Mouse (Mus musculus) c-Kit-positive CD71-positive TER-119-positive erythroid progenitor cells, embryonic 14.5 days (primary cell): Measurements from ENCODE around the gene Slc30a1.

Source experiments
- DNase-seq: peaks from one replicate; pipeline ENCODE4 v3.0.0-alpha.2; 2013; ENCODE audit warnings: low spot score

The Slc30a1 gene

DNA sequence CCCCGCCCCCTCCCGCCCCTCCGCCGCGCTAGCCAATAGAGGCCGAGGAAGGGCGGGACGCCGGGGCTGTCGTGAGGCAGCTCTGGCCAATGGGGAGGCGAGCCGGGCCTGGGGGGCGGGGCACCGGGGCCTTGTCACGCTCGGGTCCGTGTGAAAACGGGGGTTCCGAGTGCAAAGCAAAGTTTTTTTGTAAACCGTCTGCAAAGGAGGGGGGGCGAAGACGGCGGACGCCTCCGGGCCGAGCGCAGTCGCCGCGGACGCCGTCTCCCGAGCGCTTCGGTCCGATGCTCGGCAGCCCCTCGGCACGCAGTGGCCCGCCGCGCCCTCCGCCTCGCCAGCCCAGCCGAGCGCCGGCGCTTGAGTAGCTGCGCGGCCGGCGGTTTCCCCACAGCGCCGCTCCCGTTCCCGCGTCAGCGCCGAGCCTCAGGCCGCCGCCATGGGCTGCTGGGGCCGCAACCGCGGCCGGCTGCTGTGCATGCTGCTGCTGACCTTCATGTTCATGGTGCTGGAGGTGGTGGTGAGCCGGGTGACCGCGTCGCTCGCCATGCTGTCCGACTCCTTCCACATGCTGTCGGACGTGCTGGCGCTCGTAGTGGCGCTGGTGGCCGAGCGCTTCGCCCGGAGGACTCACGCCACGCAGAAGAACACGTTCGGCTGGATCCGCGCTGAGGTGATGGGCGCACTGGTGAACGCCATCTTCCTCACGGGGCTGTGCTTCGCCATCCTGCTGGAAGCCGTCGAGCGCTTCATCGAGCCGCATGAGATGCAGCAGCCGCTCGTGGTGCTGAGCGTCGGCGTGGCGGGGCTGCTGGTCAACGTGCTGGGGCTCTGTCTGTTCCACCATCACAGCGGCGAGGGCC, at the start of gene Slc30a1:
Slc30a1 (plus strand) TSS at position 197 of the 860 bp plus-strand sequence.
- peak; percentile 96 for DNase-seq

DNA sequence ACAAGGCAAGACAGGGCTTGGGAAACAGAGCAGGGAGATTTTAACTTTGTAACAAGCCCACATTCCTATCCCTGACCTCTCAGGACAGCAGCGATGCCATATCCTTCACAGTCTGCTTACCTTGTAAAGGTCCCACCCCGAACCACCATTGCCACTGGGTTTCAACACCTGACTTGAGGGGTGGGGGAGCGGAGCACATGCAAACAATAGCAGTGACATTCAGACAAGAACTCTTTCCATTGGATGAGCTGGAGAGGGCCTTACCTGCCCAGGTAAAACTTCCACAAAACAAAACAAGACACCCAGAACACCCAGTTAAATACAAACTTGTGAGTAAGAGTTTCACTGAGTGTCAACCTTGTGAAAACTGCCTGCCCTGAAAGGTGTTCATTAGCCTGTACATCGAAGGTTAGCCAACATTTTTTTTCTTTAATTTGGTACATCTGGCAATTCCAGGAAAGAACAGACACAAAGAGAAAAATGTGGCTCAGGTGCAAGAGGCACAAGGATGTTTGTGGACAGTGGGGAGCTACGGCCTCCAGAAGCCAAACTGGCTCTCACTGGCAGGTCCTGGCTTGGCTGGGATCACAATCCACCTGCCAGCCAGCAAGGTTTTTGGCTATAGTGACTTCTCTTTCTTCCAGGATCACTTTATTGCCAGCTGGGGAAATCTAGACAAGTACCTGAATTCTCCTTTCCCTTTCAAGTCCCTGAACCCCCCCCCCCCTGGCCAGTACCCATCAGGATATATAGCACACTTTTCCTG, 49.5 kb upstream of the Slc30a1 start:
- DNase-seq, result no peak

DNA sequence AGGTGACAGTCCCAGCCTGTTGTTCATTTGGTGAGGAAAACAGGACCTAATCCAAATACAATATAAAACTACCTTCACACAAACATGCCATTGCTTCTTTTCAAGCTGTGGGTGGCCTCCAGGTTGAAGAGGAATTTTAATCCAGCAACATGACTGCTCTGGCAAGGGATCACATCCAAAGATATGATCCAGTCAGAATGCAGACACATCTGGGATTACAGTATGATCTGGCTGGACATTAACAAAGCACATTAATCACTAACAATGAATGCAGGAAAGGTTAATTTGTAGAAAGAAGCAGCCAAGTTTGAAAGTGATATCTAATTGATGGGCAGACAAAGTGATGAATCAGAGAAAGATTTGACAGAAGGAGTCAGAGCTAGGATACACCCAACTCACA, 48.4 kb upstream of the Slc30a1 start:
- DNase-seq, result no peak

DNA sequence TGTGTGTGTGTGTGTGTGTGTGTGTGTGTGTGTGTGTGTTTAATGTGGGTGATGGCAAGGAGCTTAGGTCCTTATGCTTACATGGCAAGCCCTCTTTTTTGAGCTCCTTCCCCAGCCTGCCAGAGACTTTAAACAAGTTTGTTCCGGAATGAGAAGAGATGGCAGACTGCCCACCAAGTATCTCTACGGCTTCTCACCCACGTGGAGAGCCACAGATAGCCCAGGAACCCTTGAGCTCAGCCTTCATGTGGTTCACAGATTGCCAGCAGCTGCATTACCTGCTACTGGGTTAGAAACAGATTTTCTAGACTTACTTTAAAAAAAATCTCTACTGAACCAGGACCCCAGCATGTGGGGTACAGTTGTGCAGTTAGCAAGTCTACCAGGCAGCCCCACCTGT, 46.7 kb upstream of the Slc30a1 start:
- no peak for DNase-seq

DNA sequence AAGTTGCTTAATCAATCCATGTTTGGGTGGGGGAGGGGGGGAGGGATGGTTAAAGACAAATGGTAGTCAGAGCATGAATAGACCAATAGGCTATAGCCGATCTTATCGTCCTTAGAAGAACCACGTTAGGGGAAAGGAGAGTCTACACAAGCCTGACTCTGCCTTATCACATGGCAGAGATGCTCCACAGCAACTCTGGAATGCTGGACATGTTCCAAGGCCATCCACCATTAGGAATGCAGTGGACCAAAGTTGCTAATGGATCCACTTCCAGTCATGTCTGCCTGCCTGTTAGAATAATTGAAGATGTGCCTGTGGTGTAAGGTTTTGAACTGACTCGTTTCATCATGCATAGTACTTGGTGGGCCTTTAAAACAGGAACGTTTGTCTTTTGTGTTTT, 45.3 kb upstream of the Slc30a1 start:
- no peak for DNase-seq

DNA sequence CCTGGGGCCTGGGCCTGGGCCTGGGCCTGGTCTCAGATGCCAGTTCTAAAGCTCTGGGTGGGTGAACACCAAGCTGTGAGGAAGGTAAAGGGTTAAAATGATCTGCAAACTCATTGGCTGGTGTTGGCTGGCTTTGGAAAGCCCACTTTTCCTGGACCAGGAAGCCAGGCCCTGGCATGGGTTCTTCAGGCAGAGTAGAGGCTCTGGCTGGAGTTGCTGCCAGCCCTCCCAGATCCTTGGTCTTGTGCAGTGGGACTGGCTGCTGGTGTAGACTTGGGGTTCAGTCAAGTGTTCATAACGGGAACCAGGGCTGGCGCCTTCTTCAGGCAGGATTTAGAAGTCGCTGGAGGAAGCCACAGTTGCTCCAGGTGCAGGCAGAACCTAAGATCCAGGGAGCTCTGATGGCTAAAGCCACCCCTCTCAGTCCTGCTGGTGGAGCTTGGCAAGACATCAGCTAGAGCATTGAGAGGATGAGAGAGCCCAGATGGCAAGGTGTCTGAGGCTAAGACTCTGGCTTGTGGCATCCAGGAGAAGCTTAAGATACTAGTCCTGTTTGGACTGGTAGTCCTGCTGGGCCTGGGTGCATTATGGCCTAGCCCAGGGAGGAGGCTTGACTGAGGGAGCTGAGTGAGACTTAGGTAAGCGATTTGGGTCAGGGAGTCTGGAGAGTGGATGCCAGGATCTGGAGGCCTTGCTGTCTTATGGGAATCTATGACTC, 42.6 kb upstream of the Slc30a1 start:
- no peak for DNase-seq

DNA sequence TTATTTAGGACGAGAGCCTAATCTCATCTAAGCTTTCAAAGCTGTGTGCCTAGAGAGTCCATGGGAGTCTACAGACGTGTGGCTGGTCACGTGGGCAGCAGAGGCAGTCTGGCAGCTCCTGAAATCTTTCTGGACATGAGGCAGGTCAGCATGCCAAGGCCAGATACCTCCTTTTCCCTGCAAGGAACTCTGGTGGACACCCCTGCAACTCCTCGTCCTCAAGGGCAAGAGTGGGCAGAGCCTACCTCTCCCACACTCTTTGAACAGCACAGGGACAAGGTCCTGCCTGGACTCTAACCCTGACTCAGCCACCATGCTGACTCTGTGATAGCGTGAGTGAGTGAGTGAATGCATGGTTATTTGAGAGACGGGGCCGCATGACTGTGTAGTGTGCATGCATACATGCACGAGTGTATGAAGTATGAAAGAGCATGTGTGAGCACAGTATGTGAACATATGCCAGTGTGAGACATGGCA, 42.0 kb upstream of the Slc30a1 start:
- no peak for DNase-seq

DNA sequence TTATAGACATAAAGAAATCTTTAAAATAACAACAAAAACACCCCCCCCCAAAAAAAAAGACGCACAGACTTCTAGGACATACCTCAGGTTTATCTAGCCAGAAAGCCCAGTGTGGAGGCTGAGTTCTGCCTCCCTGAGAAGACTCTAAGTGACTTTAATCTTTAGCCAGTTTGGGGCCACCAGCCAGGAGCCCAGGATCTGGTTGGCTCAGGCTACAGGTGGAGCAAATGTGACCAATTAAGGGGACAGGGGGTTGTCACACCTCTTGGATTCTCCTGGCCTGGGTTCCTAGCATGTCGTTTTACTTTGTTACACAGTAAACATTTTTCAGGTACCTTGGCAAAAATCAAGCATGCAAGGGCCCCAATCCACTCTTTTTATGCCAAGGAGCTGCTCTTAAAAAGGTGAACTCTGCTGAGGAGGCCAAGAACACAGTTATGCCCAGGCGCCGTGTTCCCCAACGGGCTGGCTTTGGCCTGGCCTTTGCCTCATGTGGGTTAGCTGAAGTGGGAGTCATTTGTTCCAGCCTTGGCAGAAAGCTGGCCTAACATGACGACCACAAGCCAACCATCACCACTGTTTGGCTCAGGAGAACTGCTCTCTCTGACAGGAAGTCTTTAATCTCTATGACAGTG, 34.4 kb upstream of the Slc30a1 start:
- no peak for DNase-seq

DNA sequence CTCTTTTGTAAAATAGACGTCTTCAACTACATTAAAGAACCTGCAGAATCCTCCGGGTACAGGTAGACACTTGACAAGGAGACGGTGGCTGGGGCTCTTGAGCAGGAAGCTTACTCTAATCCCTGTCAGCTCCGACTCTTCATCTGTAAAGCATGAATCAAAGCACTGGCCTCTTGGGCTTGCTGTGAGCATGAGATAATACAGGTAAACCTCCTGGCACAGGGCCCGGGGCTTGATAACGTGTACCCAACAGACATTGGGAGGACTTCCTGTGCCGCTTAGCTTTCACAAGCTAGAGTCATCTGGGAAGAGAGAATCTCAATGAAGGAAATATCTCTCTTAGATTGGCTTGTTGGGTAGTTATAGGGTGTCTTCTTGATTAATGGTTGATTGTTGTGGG, 31.6 kb upstream of the Slc30a1 start:
- DNase-seq, result no peak

DNA sequence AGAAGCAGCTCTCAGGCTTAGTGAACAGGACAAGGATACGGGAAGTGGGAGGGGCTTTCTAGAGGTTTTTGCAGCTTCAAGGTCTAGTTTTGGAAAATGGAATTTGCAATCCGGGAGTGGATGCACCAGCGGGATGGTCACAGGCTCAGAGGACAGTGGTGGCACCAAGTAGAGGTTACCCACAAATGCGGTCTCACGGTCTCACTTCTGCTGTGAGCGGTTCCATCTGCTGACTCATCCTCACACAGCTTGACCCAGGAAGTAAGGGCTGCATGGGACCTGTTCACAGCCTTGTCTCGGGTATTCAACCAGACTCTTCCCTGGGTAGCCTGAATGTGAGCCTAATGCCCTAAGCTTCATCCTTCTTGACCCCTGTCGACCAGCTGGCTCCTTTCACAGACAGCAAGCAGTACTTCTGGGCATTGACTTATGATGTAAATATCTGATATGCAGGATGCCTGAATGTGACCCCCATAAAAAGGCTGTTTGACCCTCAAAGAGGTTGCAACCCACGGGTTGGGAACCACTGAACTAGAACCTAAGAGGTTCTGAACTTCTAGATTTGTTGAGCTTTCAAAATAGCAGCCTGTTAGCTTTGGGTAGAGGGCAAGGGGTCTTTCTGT, 30.8 kb upstream of the Slc30a1 start:
- no peak for DNase-seq

DNA sequence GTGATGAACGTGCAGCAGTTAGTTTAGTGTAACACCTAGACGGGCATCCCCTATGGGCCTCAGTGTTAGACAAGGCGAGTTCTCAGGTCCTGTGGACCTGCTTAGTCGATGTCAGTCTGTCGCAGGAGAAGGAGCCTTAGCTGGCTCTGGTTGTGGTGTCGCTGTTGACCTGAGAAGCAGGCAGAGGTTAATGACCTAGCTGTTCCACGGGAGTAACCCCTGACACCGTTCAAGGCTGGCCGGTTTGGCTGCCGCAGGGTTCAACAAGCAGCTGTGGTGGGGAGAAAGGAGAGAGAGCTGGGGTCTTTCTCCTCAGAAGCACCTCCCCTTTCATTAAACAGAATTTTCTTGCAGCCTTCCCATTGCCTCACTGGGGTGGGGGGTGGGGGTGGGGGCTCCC, 28.9 kb upstream of the Slc30a1 start:
- no peak for DNase-seq

DNA sequence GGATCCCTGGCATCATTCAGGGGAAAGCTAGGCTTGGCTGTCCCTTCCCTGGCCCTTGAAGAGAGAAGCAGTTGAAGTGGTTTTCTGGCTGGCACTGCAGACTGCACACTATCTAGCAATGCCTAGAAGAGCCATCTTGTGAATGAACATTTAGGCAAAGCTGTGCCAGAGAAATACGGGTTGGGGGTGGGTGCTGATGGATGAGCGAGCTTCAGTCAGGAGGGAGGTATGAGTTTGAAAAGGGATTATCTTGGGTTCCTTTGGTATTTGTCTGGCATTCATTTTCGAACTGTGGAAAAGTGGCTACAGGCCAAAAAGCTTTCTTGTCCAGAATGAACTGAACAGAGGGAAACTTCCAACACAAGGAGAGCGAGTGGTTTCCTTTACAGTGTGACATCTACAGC, 28.0 kb upstream of the Slc30a1 start:
- no peak for DNase-seq

DNA sequence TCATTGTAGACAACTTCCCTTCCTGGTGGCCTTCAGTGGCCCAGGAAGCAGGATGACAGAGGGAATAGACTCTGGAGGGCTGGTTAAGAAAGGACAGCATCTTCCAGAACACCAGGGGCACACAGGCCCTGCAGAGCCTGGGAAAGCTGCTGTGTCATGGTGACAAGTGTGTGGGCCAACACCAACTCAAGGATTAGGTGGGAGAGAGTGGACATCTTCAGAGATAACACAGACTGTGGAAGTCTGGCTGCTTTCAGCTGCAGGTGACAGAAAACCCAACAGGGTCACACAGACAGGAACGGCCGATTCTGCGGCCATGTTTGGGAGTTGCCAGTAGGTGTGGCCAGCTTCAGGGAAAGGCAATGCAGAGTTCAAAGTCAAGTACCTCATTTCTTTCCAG, 26.3 kb upstream of the Slc30a1 start:
- peak; percentile 50 for DNase-seq

DNA sequence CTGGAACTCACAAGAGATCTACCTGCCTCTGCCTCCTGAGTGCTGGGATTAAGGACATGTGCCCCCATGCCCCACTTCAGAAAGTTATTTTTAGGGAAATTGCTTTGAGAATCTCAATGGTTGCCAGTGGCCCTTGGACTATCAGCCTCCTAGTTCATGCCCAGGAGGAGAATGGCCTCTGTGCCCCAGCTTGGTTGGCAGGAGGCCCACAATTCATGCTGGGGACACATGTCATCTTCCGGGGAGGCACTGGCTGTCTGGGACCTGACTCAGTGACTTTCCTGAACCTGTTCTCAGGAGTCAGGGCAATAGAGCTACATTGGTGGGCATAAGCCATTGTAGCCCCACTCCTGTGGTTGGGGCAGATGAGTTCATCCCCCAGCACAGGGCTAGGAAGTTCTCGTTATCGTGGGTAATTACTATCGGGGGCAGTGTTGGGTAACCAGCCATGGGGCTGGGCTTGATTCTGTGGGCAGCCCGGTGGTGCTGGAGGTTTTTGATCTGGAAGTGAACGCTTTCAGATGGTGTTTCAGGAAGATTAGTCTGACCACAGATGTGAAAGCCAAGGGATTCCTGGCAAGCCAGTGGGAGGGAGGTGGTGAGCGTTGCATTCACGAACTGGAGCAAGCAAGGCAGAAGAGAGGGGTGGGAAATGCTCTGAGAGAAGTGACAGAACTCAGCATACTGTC, 25.5 kb upstream of the Slc30a1 start:
- no peak for DNase-seq

DNA sequence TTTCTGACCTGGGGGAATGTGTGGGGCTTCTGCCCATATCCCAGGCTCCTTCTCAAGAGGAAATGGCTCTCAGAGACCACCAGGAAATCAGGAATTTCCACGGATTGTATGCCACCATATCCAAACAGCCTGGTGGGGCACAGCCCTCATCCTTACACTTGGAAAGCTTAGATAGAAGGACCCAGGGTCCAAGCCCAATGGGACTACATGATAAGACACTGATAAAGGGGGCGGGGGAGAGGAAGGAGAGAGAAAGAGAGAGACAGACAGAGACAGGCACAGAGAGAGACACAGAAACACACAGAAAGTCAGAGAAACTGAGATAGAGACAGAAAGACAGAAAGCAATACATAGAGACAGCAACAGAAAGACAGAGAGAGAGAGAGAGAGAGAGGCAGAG, 24.9 kb upstream of the Slc30a1 start:
- peak; percentile 29 for DNase-seq

DNA sequence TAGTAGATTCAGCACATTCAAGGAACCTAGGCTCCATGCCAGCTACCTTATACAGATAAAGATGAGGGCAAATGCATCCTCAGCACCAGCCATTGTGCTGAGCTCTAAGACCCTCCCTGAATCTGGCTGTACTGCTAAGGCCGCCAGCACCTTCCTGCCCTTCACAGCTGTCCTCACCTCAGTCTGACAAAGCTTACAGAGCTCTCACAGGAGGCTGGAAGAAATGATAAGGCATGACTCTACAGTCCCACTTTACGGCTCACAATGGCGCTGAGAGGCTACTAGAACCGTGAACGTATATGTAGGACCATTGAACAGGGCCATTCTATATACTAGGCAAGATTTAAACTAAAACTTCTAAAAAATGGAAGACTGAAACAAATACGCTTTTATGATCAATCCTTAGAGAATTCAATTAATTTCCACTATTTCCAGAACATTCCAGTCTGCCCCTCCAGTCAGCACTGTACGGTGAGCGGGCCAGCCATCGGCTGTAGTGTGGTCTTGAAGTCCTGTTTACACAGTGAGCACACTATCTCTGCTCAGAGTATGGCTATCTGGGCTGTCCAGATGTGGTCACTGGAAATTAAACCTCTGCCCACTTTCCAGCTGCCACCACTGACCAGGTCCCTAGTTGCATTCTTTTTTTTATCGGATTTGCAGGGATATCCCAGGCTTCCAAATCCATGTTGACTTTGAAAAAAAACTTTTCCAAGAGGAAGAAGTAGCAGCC, 23.9 kb upstream of the Slc30a1 start:
- no peak for DNase-seq

DNA sequence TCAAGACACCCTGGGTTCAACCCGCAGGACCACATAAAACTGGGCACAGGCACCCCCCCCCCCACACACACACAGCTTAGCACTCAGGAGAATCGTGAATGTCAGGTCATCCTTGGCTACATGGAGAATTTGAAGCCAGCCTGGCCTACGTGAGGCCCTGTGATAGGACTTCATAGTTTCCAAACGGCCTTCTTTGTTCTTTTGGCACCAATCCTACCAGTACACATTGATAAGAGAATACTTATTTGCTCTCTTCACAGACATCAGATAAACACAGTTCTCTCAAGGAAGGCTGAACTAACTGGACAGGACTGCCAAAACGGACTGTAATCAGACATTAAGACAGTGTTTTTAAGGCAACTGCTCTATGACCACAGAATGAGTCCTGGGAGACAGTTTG, 22.9 kb upstream of the Slc30a1 start:
- DNase-seq, result no peak

DNA sequence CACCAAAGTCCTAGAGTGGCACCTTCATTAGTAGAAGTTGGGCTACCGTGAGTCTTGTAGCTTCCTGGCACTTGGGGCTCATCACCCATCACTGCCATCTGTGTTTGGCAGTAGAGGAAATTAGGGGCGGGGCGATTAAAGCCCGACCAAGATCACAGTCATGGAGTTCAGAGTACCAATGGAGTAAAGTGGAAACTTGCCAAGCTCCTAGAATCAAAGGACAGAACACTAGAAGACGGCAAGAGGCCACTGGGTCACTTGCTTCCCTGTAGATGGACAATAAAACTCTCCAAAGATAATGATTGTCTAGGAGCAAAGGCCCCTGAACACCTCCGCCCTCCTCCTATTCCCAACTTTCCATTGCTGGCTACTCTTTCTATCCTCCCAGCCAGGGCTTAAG, 14.7 kb upstream of the Slc30a1 start:
- DNase-seq, result no peak

DNA sequence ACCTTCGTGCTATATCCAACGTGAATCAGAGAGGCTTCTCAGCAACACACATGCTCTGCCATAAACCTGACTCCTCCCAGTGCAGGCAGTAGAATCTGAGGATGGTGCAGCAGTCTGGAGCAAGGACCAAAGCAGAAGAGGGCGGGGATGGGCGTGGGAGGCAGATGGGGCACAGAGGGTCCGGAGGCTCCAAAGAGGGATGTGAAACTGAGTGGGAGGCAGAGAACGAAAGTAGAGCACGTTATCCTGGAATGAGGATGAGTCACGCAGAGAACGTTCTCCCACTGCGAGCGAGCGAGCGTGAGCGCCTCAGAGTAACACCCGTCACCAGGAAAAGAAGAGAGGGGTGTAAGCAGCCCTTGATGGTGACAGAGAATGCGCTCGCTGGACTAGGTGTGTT, 12.2 kb upstream of the Slc30a1 start:
- no peak for DNase-seq

DNA sequence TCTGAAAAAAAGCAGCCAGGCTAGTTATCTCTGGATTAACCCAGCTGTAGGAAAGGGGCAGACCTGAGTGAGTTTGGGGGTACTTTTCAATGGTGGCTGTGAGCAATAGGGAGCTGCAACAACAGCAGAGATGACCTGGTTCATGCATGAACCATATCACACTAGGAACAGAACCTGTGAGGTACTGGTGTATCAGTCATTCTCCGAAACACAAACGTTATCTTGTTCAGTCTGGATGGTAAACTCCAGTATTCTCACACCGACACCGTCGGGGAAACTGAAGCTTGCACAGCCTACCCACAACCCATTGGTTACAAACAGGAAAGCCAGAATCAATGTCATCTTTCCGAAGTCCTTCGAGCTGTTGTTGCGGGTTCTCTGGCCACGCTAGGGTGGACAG, 11.7 kb upstream of the Slc30a1 start:
- no peak for DNase-seq
